Mouse (Mus musculus) mouse embryonic stem cell (cell line): ENCODE measurements around the gene Ahnak2.

Experiments
- in situ Hi-C, 2 experiments: fragments of 300-500 bp; cut with MboI; formaldehyde crosslinking; loops; 1 replicate in 1 of 2; 3 replicates in 1 of 2; pipeline ENCODE4 v1.14.3; 2019 to 2020; ENCODE audit warnings: low sequenced_read_pairs in 2 of 2, low pct_unique_long_range_greater_than_20kb in 1 of 2, mixed read lengths in 1 of 2; ENCODE audit not compliant: unreplicated experiment in 1 of 2

Gene Ahnak2

GRCm38 (mm10) chr12:112744891-112745580 is 57.4 kb downstream of the Ahnak2 start:
- in situ Hi-C loops, result loop anchor here in 1 of 2 experiments (5.0 to 10.0 kb wide), 2 partner anchors 62 to 100 kb away; partner anchors contain the start of gene Clba1

DNA sequence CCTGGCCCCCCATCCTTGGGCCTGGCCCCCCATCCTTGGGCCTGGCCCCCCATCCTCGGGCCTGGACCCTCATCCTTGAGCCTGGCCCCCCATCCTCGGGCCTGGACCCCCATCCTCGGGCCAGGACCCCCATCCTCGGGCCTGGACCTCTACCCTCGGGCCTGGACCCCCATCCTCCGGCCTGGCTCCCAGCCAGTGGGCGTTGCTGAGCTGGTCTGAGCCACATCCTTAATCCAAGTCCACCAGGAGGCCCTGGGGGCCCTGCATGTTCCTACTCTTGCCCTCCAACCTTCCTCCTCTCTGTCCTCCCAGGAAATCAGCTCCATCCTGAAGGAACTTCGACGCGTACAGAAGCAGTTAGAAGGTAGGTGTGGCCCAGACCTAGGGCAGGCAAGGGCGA is 58.2 kb downstream of the Ahnak2 start:
- in situ Hi-C loops, result loop anchor here in 1 of 2 experiments (10.0 kb wide), 1 partner anchor 101 kb away; no protein-coding TSS in a partner anchor

- in situ Hi-C loops, result loop anchor here in 1 of 2 experiments (10.0 kb wide), 1 partner anchor 101 kb away; no protein-coding TSS in a partner anchor
Observed at GRCm38 (mm10) chr12:112743168-112743975, 59.1 kb downstream of the Ahnak2 start.

DNA sequence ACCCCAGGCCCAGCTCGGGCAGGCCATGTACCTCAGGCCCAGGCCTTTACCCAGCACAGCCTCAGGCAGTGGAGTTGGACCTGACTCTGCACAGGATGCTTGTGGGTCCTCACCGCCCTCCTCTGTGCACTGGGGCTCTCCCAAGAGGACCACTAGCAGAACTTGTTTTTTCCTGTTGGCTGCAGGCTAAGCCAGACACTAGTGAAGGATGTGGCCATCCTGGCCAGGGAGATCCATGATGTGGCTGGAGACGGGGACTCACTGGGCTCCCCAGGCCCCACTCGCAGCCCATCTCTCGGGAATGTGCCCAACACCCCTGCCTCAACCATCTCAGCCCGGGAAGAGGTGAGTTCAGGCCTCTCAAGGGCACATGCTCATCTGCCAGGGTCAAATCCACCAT is 59.7 kb downstream of the Ahnak2 start:
- in situ Hi-C loops, result loop anchor here in 1 of 2 experiments (10.0 kb wide), 1 partner anchor 102 kb away; no protein-coding TSS in a partner anchor

DNA sequence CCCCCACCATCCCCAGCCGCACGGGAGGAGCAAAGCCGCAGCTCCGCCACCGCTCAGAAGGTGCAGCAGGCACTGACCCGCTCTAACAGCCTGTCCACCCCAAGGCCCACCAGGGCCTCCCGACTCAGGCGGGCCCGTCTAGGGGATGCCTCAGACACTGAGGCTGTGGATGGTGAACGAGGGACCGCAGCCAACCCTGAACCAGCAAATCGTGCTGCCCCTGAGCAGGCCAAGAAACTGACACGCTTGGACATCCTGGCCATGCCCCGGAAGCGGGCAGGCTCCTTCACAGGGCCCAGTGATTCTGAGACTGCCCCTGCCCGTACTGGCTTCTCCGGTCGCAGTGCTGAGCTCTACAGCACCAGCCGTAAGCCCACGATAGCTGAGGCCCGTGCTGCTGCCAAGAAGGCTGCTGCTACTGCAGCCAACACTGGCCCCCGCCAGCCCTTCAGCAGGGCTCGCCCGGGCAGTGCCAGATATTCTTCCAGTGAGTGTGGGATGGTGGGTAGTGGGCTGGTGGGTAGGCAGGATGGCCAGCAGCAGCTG is 63.4 kb downstream of the Ahnak2 start:
- in situ Hi-C loops, result no loop called here

DNA sequence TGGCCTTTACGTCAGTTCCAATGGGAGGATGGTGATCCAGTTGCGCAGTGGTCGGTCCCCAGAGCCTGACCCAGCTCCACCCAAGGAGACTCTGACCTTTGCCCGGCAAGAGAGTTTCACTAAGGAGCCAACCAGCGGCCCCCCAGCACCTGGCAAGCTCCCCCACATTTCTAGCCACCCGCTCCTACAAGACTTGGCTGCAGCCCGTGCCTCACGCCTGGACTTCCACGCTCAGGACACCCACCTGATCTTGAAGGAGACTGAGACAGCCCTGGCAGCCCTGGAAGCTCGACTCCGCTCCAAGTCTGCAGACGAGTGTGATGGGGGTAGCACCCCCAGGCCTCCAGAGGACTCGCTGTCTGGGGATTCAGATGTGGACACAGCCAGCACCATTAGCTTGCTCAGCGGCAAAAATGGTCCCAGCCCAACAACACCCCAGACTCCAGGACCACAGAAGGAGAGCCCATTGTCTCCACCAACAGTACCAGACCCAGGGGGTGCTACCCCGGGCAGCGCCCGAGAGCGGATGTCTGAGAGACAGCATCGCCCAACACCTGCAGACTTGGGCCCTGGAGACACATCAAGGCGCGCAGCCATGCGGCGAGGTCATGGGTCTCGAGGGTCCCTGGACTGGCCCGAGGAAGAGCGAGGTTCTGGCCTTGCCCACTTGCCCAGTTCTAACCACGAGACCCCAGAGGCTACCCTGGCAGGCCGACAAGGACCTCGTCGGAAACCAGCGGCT is 64.0 kb downstream of the Ahnak2 start:
- in situ Hi-C loops, result no loop called here

GRCm38 (mm10) chr12:112737761-112738160 is 64.7 kb downstream of the Ahnak2 start:
- in situ Hi-C loops, result no loop called here

DNA sequence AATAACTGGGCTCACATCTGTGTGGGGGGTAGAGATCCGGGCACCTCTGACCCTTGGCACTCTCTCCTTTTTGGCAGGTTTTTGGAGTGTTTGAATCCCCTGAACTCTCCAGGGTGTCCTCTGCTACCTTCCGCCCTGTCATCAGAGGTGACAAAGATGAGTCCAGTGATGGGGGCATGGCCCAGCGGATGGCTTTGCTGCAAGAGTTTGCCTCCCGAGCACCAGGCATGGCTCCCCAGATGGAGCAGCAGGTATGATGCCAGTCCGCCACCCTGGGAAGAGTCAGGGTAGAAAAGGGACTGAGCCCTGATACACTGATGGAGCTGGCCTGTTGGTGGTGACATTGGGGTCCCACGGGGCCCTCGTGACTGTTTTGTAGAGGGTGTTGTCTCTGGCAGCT is 65.4 kb downstream of the Ahnak2 start:
- in situ Hi-C loops, result no loop called here

- in situ Hi-C loops, result no loop called here
Observed at GRCm38 (mm10) chr12:112736636-112736925, 65.9 kb downstream of the Ahnak2 start.

- in situ Hi-C loops, result no loop called here
Observed at GRCm38 (mm10) chr12:112735896-112736635, 66.4 kb downstream of the Ahnak2 start.

- in situ Hi-C loops, result no loop called here
Observed at GRCm38 (mm10) chr12:112734881-112735655, 67.4 kb downstream of the Ahnak2 start.

- in situ Hi-C loops, result no loop called here
Observed at GRCm38 (mm10) chr12:112734108-112734820, 68.2 kb downstream of the Ahnak2 start.

DNA sequence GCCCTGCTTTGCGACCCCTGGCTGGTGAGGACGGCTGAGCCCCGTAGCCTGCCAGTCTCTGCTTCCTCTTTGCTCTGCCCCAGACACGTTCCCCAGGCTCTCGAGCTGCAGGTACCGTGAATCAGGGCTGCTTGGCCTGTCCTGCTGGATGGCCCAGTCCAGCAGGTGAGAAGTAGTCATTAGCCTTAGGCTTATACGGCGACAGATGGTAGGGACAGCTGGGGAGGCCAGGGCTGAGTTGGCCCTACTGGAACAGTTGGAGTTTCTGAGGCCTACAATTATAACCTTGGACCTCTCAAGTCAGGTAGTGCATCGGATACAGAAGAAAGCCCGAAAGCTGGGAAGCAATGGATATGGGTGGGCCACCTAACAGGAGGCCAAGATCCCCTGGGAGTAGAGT is 69.9 kb downstream of the Ahnak2 start:
- in situ Hi-C loops, result no loop called here

GRCm38 (mm10) chr12:112730808-112731207 is 71.6 kb downstream of the Ahnak2 start:
- in situ Hi-C loops, result no loop called here

- in situ Hi-C loops, result no loop called here
Observed at GRCm38 (mm10) chr12:112727801-112728200, 74.7 kb downstream of the Ahnak2 start.

DNA sequence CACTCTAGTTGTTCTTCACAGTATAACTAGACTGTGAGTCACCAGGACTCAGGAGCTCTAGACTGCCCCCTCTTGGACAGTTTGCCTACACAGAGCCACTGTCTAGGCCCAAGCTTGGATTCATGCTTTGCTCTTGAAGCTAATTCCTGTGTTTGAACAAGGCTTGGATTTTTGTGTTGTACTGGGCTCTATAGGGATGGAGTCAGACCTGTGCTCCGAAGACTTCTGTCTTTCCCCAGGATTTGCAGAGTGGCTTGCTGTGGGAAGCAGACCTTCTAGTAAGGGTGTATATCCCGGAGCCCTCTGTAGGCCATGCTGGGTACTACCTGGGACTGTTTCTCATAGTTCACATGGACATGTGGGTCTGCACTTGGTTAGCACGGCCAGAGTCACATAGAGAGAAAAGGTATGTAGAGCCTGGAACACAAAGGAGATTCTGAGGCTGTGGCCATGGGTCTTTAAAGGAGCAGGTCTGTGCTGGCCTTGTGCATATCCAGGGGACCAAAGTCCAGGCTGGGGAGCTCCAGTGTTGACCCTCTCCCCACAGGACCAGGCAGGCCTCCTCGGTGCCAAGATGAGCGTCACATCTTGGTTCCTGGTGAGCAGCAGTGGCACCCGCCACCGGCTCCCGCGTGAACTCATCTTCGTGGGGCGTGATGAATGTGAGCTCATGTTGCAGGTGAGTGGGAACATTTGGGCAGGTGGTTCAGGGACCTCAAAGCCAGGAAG is 78.2 kb downstream of the Ahnak2 start:
- in situ Hi-C loops, result no loop called here
